Mouse (Mus musculus): ENCODE data around the gene Usp53. TPM values are rescaled to one million over a fixed set of nuclear protein-coding genes. Genes with fewer than 3 reads are reported as not detected.

Gene Usp53
- total RNA-seq, 1 experiment = 14.8 TPM

- H3K36me3 ChIP-seq (ENCODE audit: control insufficient read depth, insufficient read depth, low read length, poor library complexity, severe bottlenecking) = no peaks in the 10 kb centered on the region
- DNase-seq (ENCODE audit: low read depth, low spot score) = no peak
- in situ Hi-C loops (cut with MboI; ENCODE audit: low sequenced_read_pairs in 2 of 2, unreplicated experiment in 2 of 2) = no loop called here
- no peak overlapping the region for H3K27ac ChIP-seq (ENCODE audit: insufficient read depth, low read depth, low read length, poor library complexity, severe bottlenecking)
- H3K9ac ChIP-seq (ENCODE audit: insufficient read depth, low read depth, low read length, poor library complexity, severe bottlenecking) = no peak overlapping the region
- TF ChIP-seq MAFK (IDR thresholded peaks at IDR 0.05; ENCODE audit: insufficient read depth, low read depth, low read length) (no peak), ZNF384 (IDR thresholded peaks at IDR 0.05; ENCODE audit: low read depth, low read length) (no peak), ZC3H11A (IDR thresholded peaks at IDR 0.05; ENCODE audit: borderline replicate concordance, low read depth, low read length) (no peak), CHD2 (IDR thresholded peaks at IDR 0.05; ENCODE audit: low read depth, low read length) (no peak), HCFC1 (IDR thresholded peaks at IDR 0.05; ENCODE audit: borderline replicate concordance, insufficient read depth, low read length) (no peak)
- no peaks in the 10 kb centered on the region for H3K9me3 ChIP-seq (ENCODE audit: control insufficient read depth, insufficient read depth, low read depth, low read length)
- no peak overlapping the region for H3K4me3 ChIP-seq (ENCODE audit: insufficient read depth in 1 of 2, low read depth in 1 of 2, low read length in 2 of 2, poor library complexity in 1 of 2, severe bottlenecking in 1 of 2)
- peaks cover 3 to 14% of the 10 kb centered on the region in 2 experiments; a peak in 2 of 4 replicates for H3K4me1 ChIP-seq (ENCODE audit: control insufficient read depth in 2 of 2, insufficient read depth in 2 of 2, low read length in 2 of 2, poor library complexity in 1 of 2)
Measured at GRCm38 (mm10) chr3:122920572-122921435, 63.5 kb downstream of the Usp53 start.

GRCm38 (mm10) chr3:122919260-122919659, 65.0 kb downstream of the Usp53 start, which contains the start of gene Gm10959:
Gm10959 (minus strand) TSS chr3:122919360.
- in situ Hi-C loops (cut with MboI; ENCODE audit: low sequenced_read_pairs in 2 of 2, unreplicated experiment in 2 of 2) = no loop called here
- Histone ChIP-seq H3K9me3 (ENCODE audit: control insufficient read depth, insufficient read depth, low read depth, low read length) (no peaks in the 10 kb centered on the region), H3K4me1 (ENCODE audit: control insufficient read depth in 2 of 2, insufficient read depth in 2 of 2, low read length in 2 of 2, poor library complexity in 1 of 2) (peaks cover 0 to 14% of the 10 kb centered on the region in 2 experiments; a peak in 2 of 4 replicates), H3K36me3 (ENCODE audit: control insufficient read depth, insufficient read depth, low read length, poor library complexity, severe bottlenecking) (no peaks in the 10 kb centered on the region), H3K4me3 (ENCODE audit: insufficient read depth in 1 of 2, low read depth in 1 of 2, low read length in 2 of 2, poor library complexity in 1 of 2, severe bottlenecking in 1 of 2) (no peak within 1 kb of the TSS), H3K9ac (ENCODE audit: insufficient read depth, low read depth, low read length, poor library complexity, severe bottlenecking) (no peak within 1 kb of the TSS), H3K27ac (ENCODE audit: insufficient read depth, low read depth, low read length, poor library complexity, severe bottlenecking) (no peak within 1 kb of the TSS)
- DNase-seq (ENCODE audit: low read depth, low spot score) = no peak
- TF ChIP-seq ZC3H11A (IDR thresholded peaks at IDR 0.05; ENCODE audit: borderline replicate concordance, low read depth, low read length) (no peak), HCFC1 (IDR thresholded peaks at IDR 0.05; ENCODE audit: borderline replicate concordance, insufficient read depth, low read length) (no peak), CHD2 (IDR thresholded peaks at IDR 0.05; ENCODE audit: low read depth, low read length) (no peak), ZNF384 (IDR thresholded peaks at IDR 0.05; ENCODE audit: low read depth, low read length) (no peak), MAFK (IDR thresholded peaks at IDR 0.05; ENCODE audit: insufficient read depth, low read depth, low read length) (no peak)

- TF ChIP-seq ZNF384 (IDR thresholded peaks at IDR 0.05; ENCODE audit: low read depth, low read length) (no peak), HCFC1 (IDR thresholded peaks at IDR 0.05; ENCODE audit: borderline replicate concordance, insufficient read depth, low read length) (no peak), ZC3H11A (IDR thresholded peaks at IDR 0.05; ENCODE audit: borderline replicate concordance, low read depth, low read length) (no peak)
- H3K9me3 ChIP-seq (ENCODE audit: control insufficient read depth, insufficient read depth, low read depth, low read length) = no peaks in the 10 kb centered on the region
- peaks cover 0 to 14% of the 10 kb centered on the region in 2 experiments; a peak in 2 of 4 replicates for H3K4me1 ChIP-seq (ENCODE audit: control insufficient read depth in 2 of 2, insufficient read depth in 2 of 2, low read length in 2 of 2, poor library complexity in 1 of 2)
- DNase-seq (ENCODE audit: low read depth, low spot score) = no peak
- in situ Hi-C loops (cut with MboI; ENCODE audit: low sequenced_read_pairs in 2 of 2, unreplicated experiment in 2 of 2) = no loop called here
- H3K27ac ChIP-seq (ENCODE audit: insufficient read depth, low read depth, low read length, poor library complexity, severe bottlenecking) = no peak overlapping the region
- H3K36me3 ChIP-seq (ENCODE audit: control insufficient read depth, insufficient read depth, low read length, poor library complexity, severe bottlenecking) = no peaks in the 10 kb centered on the region
- H3K9ac ChIP-seq (ENCODE audit: insufficient read depth, low read depth, low read length, poor library complexity, severe bottlenecking) = no peak overlapping the region
- H3K4me3 ChIP-seq (ENCODE audit: insufficient read depth in 1 of 2, low read depth in 1 of 2, low read length in 2 of 2, poor library complexity in 1 of 2, severe bottlenecking in 1 of 2) = no peak overlapping the region
Measured at GRCm38 (mm10) chr3:122918672-122919071, 65.6 kb downstream of the Usp53 start.

- Histone ChIP-seq H3K4me1 (ENCODE audit: control insufficient read depth in 2 of 2, insufficient read depth in 2 of 2, low read length in 2 of 2, poor library complexity in 1 of 2) (peaks cover 0 to 9% of the 10 kb centered on the region in 2 experiments; a peak in 1 of 4 replicates), H3K36me3 (ENCODE audit: control insufficient read depth, insufficient read depth, low read length, poor library complexity, severe bottlenecking) (no peaks in the 10 kb centered on the region), H3K27ac (ENCODE audit: insufficient read depth, low read depth, low read length, poor library complexity, severe bottlenecking) (no peak overlapping the region), H3K9ac (ENCODE audit: insufficient read depth, low read depth, low read length, poor library complexity, severe bottlenecking) (no peak overlapping the region), H3K4me3 (ENCODE audit: insufficient read depth in 1 of 2, low read depth in 1 of 2, low read length in 2 of 2, poor library complexity in 1 of 2, severe bottlenecking in 1 of 2) (no peak overlapping the region), H3K9me3 (ENCODE audit: control insufficient read depth, insufficient read depth, low read depth, low read length) (no peaks in the 10 kb centered on the region)
- in situ Hi-C loops (cut with MboI; ENCODE audit: low sequenced_read_pairs in 2 of 2, unreplicated experiment in 2 of 2) = no loop called here
- DNase-seq (ENCODE audit: low read depth, low spot score) = no peak
- TF ChIP-seq ZNF384 (IDR thresholded peaks at IDR 0.05; ENCODE audit: low read depth, low read length) (no peak), MAFK (IDR thresholded peaks at IDR 0.05; ENCODE audit: insufficient read depth, low read depth, low read length) (no peak), HCFC1 (IDR thresholded peaks at IDR 0.05; ENCODE audit: borderline replicate concordance, insufficient read depth, low read length) (no peak)
Measured at GRCm38 (mm10) chr3:122916191-122916680, 68.1 kb downstream of the Usp53 start.
